Mouse (Mus musculus) MEL (cell line): ENCODE results near the gene Acot7.

Experiments
- CTCF ChIP-seq, 3 experiments: IDR thresholded peaks in 2 of 3; conservative IDR thresholded peaks in 1 of 3; 2 replicates each; pipeline ENCODE4 v1.5.1; 2011 to 2012; ENCODE audit warnings: low read length in 3 of 3, low read depth in 2 of 3, mild to moderate bottlenecking in 2 of 3, improper control_type of control experiment in 1 of 3, inconsistent platforms in 1 of 3, mixed read lengths in 1 of 3, moderate library complexity in 1 of 3; ENCODE audit not compliant: control insufficient read depth in 1 of 3, insufficient read depth in 1 of 3, poor library complexity in 1 of 3, severe bottlenecking in 1 of 3
- ELF1 ChIP-seq: IDR thresholded peaks from 2 replicates; pipeline ENCODE4 v1.6.1; 2014; ENCODE audit warnings: low read depth, mild to moderate bottlenecking, inconsistent platforms, low read length, improper control_type of control experiment, moderate library complexity
- GABPA ChIP-seq: IDR thresholded peaks from 2 replicates; pipeline ENCODE4 v1.6.1; 2012; ENCODE audit warnings: low read depth, mild to moderate bottlenecking, inconsistent platforms, low read length, improper control_type of control experiment, moderate library complexity
- NRF1 ChIP-seq: IDR thresholded peaks from 2 replicates; pipeline ENCODE4 v1.6.1; 2014; ENCODE audit warnings: low read depth, mild to moderate bottlenecking, inconsistent platforms, low read length, improper control_type of control experiment, moderate library complexity; ENCODE audit not compliant: poor library complexity, insufficient read depth, severe bottlenecking
- POLR2A ChIP-seq, 2 experiments: IDR thresholded peaks; 2 replicates each; pipeline ENCODE4 v1.6.1; 2011 to 2012; ENCODE audit warnings: low read length in 2 of 2, mild to moderate bottlenecking in 2 of 2, control low read depth in 1 of 2, improper control_type of control experiment in 1 of 2, low read depth in 1 of 2, moderate library complexity in 1 of 2; ENCODE audit not compliant: control insufficient read depth in 1 of 2, insufficient read depth in 1 of 2, poor library complexity in 1 of 2
- TAL1 ChIP-seq: IDR thresholded peaks from 2 replicates; pipeline ENCODE4 v1.6.1; 2012; ENCODE audit warnings: mild to moderate bottlenecking, inconsistent platforms, low read length, moderate library complexity, mixed read lengths
- TBP ChIP-seq: IDR thresholded peaks from 2 replicates; pipeline ENCODE4 v1.8.0; 2011; ENCODE audit warnings: low read depth, low read length, improper control_type of control experiment
- TCF12 ChIP-seq: IDR thresholded peaks from 2 replicates; pipeline ENCODE4 v1.6.1; 2014; ENCODE audit warnings: low read depth, mild to moderate bottlenecking, inconsistent platforms, low read length, improper control_type of control experiment, moderate library complexity

- no peak for TF ChIP-seq CTCF (IDR thresholded peaks at IDR 0.05 in 2 of 3, conservative IDR thresholded peaks at IDR 0.05 in 1 of 3; ENCODE audit: control insufficient read depth in 1 of 3, insufficient read depth in 1 of 3, low read depth in 2 of 3, low read length in 3 of 3, poor library complexity in 1 of 3, severe bottlenecking in 1 of 3)
- no peak for TF ChIP-seq POLR2A (IDR thresholded peaks at IDR 0.05; ENCODE audit: control insufficient read depth in 1 of 2, insufficient read depth in 1 of 2, low read depth in 1 of 2, low read length in 2 of 2, poor library complexity in 1 of 2)
- no peak for TF ChIP-seq NRF1
- no peak for TF ChIP-seq TCF12
- TF ChIP-seq TAL1, result no peak
- no peak for TF ChIP-seq GABPA
- no peak for TF ChIP-seq ELF1
- no peak for TF ChIP-seq TBP
These were observed 68.1 kb downstream of the Acot7 start for GRCm38 (mm10) chr4:152246011-152246410.
